Mouse (Mus musculus): Measurements from ENCODE around the gene Lman1l. TPM values are rescaled to one million over a fixed set of nuclear protein-coding genes. Genes with fewer than 3 reads are reported as not detected.

Gene Lman1l
- polyA plus RNA-seq, 1 experiment from 2014 or later: not detected

GRCm38 (mm10) chr9:57652351-57652750, 31.8 kb upstream of the Lman1l start:
- H3K4me1 ChIP-seq (ENCODE audit: control insufficient read depth, insufficient read depth, low read length): peaks cover 9% of the 10 kb centered on the region
- H3K27me3 ChIP-seq (ENCODE audit: control insufficient read depth, insufficient read depth, low read length): no peaks in the 10 kb centered on the region
- 65% methylated on average over 9 of the region's 9 CpGs for WGBS
- no peaks in the 10 kb centered on the region for H3K9me3 ChIP-seq (ENCODE audit: control insufficient read depth, low read depth, low read length)
- ATAC-seq (ENCODE audit: insufficient number of reproducible peaks, insufficient read depth, low FRiP score, low read depth): no peak
- 0 out of 2 replicates have a peak overlapping the region, but pooled peaks have one; percentile 2 for H3K9ac ChIP-seq (replicated peaks; ENCODE audit: low read depth, low read length)
- no peak overlapping the region for H3K4me3 ChIP-seq (ENCODE audit: low read depth, low read length)
- H3K4me2 ChIP-seq (replicated peaks; ENCODE audit: low read depth, low read length): no peak overlapping the region
- H3K27ac ChIP-seq (ENCODE audit: low read length): no peak overlapping the region
- no peaks in the 10 kb centered on the region for H3K36me3 ChIP-seq (ENCODE audit: control insufficient read depth, insufficient read depth, low read length)

GRCm38 (mm10) chr9:57650786-57651311, 30.3 kb upstream of the Lman1l start:
- Histone ChIP-seq H3K4me3 (ENCODE audit: low read depth, low read length) (no peak overlapping the region), H3K27me3 (ENCODE audit: control insufficient read depth, insufficient read depth, low read length) (no peaks in the 10 kb centered on the region), H3K27ac (ENCODE audit: low read length) (peak overlapping the region; percentile 33; the same call in 1 of the 2 replicates), H3K9me3 (ENCODE audit: control insufficient read depth, low read depth, low read length) (no peaks in the 10 kb centered on the region), H3K4me2 (replicated peaks; ENCODE audit: low read depth, low read length) (no peak overlapping the region), H3K9ac (replicated peaks; ENCODE audit: low read depth, low read length) (no peak overlapping the region), H3K36me3 (ENCODE audit: control insufficient read depth, insufficient read depth, low read length) (no peaks in the 10 kb centered on the region), H3K4me1 (ENCODE audit: control insufficient read depth, insufficient read depth, low read length) (peaks cover 14% of the 10 kb centered on the region)
- ATAC-seq (ENCODE audit: insufficient number of reproducible peaks, insufficient read depth, low FRiP score, low read depth): no peak
- WGBS: 15% methylated on average over 6 of the region's 6 CpGs

GRCm38 (mm10) chr9:57650130-57650785, 29.7 kb upstream of the Lman1l start:
- no peaks in the 10 kb centered on the region for H3K27me3 ChIP-seq (ENCODE audit: control insufficient read depth, insufficient read depth, low read length)
- 90% methylated on average over 6 of the region's 6 CpGs for WGBS
- peaks cover 14% of the 10 kb centered on the region for H3K4me1 ChIP-seq (ENCODE audit: control insufficient read depth, insufficient read depth, low read length)
- ATAC-seq (ENCODE audit: insufficient number of reproducible peaks, insufficient read depth, low FRiP score, low read depth): no peak
- H3K27ac ChIP-seq (ENCODE audit: low read length): no peak overlapping the region; the same call in 1 of the 2 replicates
- no peaks in the 10 kb centered on the region for H3K36me3 ChIP-seq (ENCODE audit: control insufficient read depth, insufficient read depth, low read length)
- H3K4me2 ChIP-seq (replicated peaks; ENCODE audit: low read depth, low read length): no peak overlapping the region
- H3K9ac ChIP-seq (replicated peaks; ENCODE audit: low read depth, low read length): no peak overlapping the region
- no peak overlapping the region for H3K4me3 ChIP-seq (ENCODE audit: low read depth, low read length)
- H3K9me3 ChIP-seq (ENCODE audit: control insufficient read depth, low read depth, low read length): no peaks in the 10 kb centered on the region

GRCm38 (mm10) chr9:57647286-57648108, 26.9 kb upstream of the Lman1l start:
- ATAC-seq (ENCODE audit: insufficient number of reproducible peaks, insufficient read depth, low FRiP score, low read depth): peak; percentile 23; the same call in 1 of the 2 replicates
- Histone ChIP-seq H3K27me3 (ENCODE audit: control insufficient read depth, insufficient read depth, low read length) (no peaks in the 10 kb centered on the region), H3K9me3 (ENCODE audit: control insufficient read depth, low read depth, low read length) (no peaks in the 10 kb centered on the region), H3K9ac (replicated peaks; ENCODE audit: low read depth, low read length) (no peak overlapping the region), H3K4me3 (ENCODE audit: low read depth, low read length) (no peak overlapping the region), H3K4me2 (replicated peaks; ENCODE audit: low read depth, low read length) (no peak overlapping the region), H3K36me3 (ENCODE audit: control insufficient read depth, insufficient read depth, low read length) (no peaks in the 10 kb centered on the region), H3K4me1 (ENCODE audit: control insufficient read depth, insufficient read depth, low read length) (peaks cover 34% of the 10 kb centered on the region), H3K27ac (ENCODE audit: low read length) (peak overlapping the region; percentile 52; the same call in 1 of the 2 replicates)
- WGBS: 62% methylated on average over 4 of the region's 4 CpGs

GRCm38 (mm10) chr9:57646551-57647103, 26.1 kb upstream of the Lman1l start:
- H3K9ac ChIP-seq (replicated peaks; ENCODE audit: low read depth, low read length): no peak overlapping the region
- H3K4me1 ChIP-seq (ENCODE audit: control insufficient read depth, insufficient read depth, low read length): peaks cover 41% of the 10 kb centered on the region
- H3K4me2 ChIP-seq (replicated peaks; ENCODE audit: low read depth, low read length): no peak overlapping the region
- no peak for ATAC-seq (ENCODE audit: insufficient number of reproducible peaks, insufficient read depth, low FRiP score, low read depth)
- H3K27me3 ChIP-seq (ENCODE audit: control insufficient read depth, insufficient read depth, low read length): no peaks in the 10 kb centered on the region
- no peaks in the 10 kb centered on the region for H3K36me3 ChIP-seq (ENCODE audit: control insufficient read depth, insufficient read depth, low read length)
- WGBS: 75% methylated on average over 12 of the region's 12 CpGs
- H3K9me3 ChIP-seq (ENCODE audit: control insufficient read depth, low read depth, low read length): no peaks in the 10 kb centered on the region
- H3K4me3 ChIP-seq (ENCODE audit: low read depth, low read length): no peak overlapping the region
- peak overlapping the region; percentile 52; the same call in 1 of the 2 replicates for H3K27ac ChIP-seq (ENCODE audit: low read length)

- ATAC-seq (ENCODE audit: insufficient number of reproducible peaks, insufficient read depth, low FRiP score, low read depth): peak; percentile 78
- under 1% methylated on average over 70 of the region's 85 CpGs for WGBS
Measured at GRCm38 (mm10) chr9:57644944-57645893, 24.6 kb upstream of the Lman1l start.

GRCm38 (mm10) chr9:57644442-57644943, 23.9 kb upstream of the Lman1l start:
- Histone ChIP-seq H3K36me3 (ENCODE audit: control insufficient read depth, insufficient read depth, low read length) (no peaks in the 10 kb centered on the region), H3K27me3 (ENCODE audit: control insufficient read depth, insufficient read depth, low read length) (no peaks in the 10 kb centered on the region), H3K4me2 (replicated peaks; ENCODE audit: low read depth, low read length) (peak overlapping the region; percentile 94), H3K9me3 (ENCODE audit: control insufficient read depth, low read depth, low read length) (no peaks in the 10 kb centered on the region), H3K4me3 (ENCODE audit: low read depth, low read length) (peak overlapping the region; percentile 95), H3K9ac (replicated peaks; ENCODE audit: low read depth, low read length) (peak overlapping the region; percentile 100), H3K27ac (ENCODE audit: low read length) (peak overlapping the region; percentile 97), H3K4me1 (ENCODE audit: control insufficient read depth, insufficient read depth, low read length) (peaks cover 57% of the 10 kb centered on the region)
- no peak for ATAC-seq (ENCODE audit: insufficient number of reproducible peaks, insufficient read depth, low FRiP score, low read depth)
- under 1% methylated on average over 18 of the region's 18 CpGs for WGBS

More at GRCm38 (mm10) chr9:57644944-57645893, 24.6 kb upstream of the Lman1l start:
- peak overlapping the region; percentile 94 for H3K4me2 ChIP-seq (replicated peaks; ENCODE audit: low read depth, low read length)
- H3K4me1 ChIP-seq (ENCODE audit: control insufficient read depth, insufficient read depth, low read length): peaks cover 50% of the 10 kb centered on the region
- peak overlapping the region; percentile 95 for H3K4me3 ChIP-seq (ENCODE audit: low read depth, low read length)
- H3K27ac ChIP-seq (ENCODE audit: low read length): peak overlapping the region; percentile 97
- H3K9me3 ChIP-seq (ENCODE audit: control insufficient read depth, low read depth, low read length): no peaks in the 10 kb centered on the region
- no peaks in the 10 kb centered on the region for H3K27me3 ChIP-seq (ENCODE audit: control insufficient read depth, insufficient read depth, low read length)
- H3K36me3 ChIP-seq (ENCODE audit: control insufficient read depth, insufficient read depth, low read length): no peaks in the 10 kb centered on the region
- peak overlapping the region; percentile 100 for H3K9ac ChIP-seq (replicated peaks; ENCODE audit: low read depth, low read length)
